In the genomic region with DNA sequence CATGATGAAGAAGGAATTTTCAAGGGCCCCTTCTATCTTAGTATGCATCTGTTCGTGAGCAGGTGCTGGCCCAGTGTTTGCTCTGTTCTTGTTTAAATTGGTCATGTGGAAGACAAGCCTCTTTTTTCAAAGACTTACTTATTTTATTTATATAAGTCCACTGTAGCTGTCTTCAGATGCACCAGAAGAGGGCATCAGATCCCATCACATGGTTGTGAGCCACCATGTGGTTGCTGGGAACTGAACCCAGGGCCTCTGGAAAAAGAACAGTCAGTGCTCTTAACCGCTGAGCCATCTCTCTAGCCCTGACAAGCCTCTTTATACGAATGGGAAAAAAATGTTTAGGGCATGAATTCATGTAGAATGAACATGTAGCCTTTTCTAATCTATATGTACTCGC, we compare ENCODE assay signal across 25 mouse cellular contexts. TPM values are rescaled to one million over a fixed set of nuclear protein-coding genes. Genes with fewer than 3 reads are reported as not detected.
DNase-seq lines count a peak whose midpoint lies in the region; ATAC-seq and TF ChIP-seq lines count a peak whose summit lies in the region.
"Had no signal": no experiment of that assay in that cellular context is flagged by ENCODE, and none has a peak within 500 bp of the region (broad histone marks: within the 10 kb centered on the region; RNA-seq: fewer than 3 reads in every experiment).

No protein-coding gene starts in this region.

- DNase-seq in gastrocnemius, adult 2 months, result no peak
- DNase-seq in gastrocnemius, postnatal 4 days (ENCODE audit: low spot score in 2 of 2), result no peak
- DNase-seq in hindbrain, embryonic 10.5 days (ENCODE audit: low spot score), result no peak
- no peak for DNase-seq in lung, embryonic 14.5 days
- DNase-seq in lung, postnatal 25 days (ENCODE audit: low spot score), result no peak
- peak; percentile 32 for DNase-seq in MEL (ENCODE audit: low read depth, low spot score)
- DNase-seq in thymus, adult 18-20 months, result no peak
- DNase-seq: adrenal gland, adult 2 months; cerebellum, adult 8-10 months; forebrain, postnatal 0 days; kidney, adult 2 months; kidney, postnatal 14 days; layer of hippocampus, adult 9-11 months; lung, postnatal 4 days; right cerebral cortex, postnatal 14 days; spleen, adult 18-20 months; thymus, postnatal 4 days had no signal

- peaks cover 13% of the 10 kb centered on the region for H3K79me2 ChIP-seq in MEL (ENCODE audit: control insufficient read depth, insufficient read depth, low read length, poor library complexity)

- no peaks in the 10 kb centered on the region for H3K9me3 ChIP-seq in hindbrain, embryonic 15.5 days
- 0 out of 2 replicates have a peak, but pooled peaks cover 5% of the 10 kb centered on the region for H3K9me3 ChIP-seq in hindbrain, embryonic 10.5 days
- no peaks in the 10 kb centered on the region for H3K9me3 ChIP-seq in lung, embryonic 14.5 days (ENCODE audit: low read depth, low read length)
- H3K9me3 ChIP-seq in MEL (replicated peaks; ENCODE audit: insufficient read depth, low read length), result no peaks in the 10 kb centered on the region
- H3K9me3 ChIP-seq: limb, embryonic 13.5 days had no signal

- intact Hi-C loops in gastrocnemius, adult 2 months (cut with DNase I), result loop anchor here (2.0 to 5.0 kb wide), 2 partner anchors 25 to 43 kb away; no protein-coding TSS in a partner anchor

- no peaks in the 10 kb centered on the region for H3K36me3 ChIP-seq in hindbrain, embryonic 15.5 days
- H3K36me3 ChIP-seq in hindbrain, embryonic 10.5 days, result peaks cover 24% of the 10 kb centered on the region
- peaks cover 9% of the 10 kb centered on the region for H3K36me3 ChIP-seq in lung, embryonic 14.5 days (ENCODE audit: insufficient read depth)
- H3K36me3 ChIP-seq in MEL (ENCODE audit: control insufficient read depth in 1 of 2, insufficient read depth in 2 of 2, low read length in 2 of 2), result peaks cover 2 to 18% of the 10 kb centered on the region in 2 experiments; a peak in 3 of 4 replicates

- H3K27ac ChIP-seq in gastrocnemius, adult 2 months, result no peak overlapping the region
- H3K27ac ChIP-seq in hindbrain, embryonic 15.5 days (replicated peaks), result no peak overlapping the region
- no peak overlapping the region for H3K27ac ChIP-seq in hindbrain, embryonic 10.5 days
- H3K27ac ChIP-seq in lung, embryonic 14.5 days (ENCODE audit: low read depth), result no peak overlapping the region
- no peak overlapping the region for H3K27ac ChIP-seq in MEL (ENCODE audit: control insufficient read depth, low read depth, low read length)
- H3K27ac ChIP-seq: forebrain, embryonic 10.5 days; limb, embryonic 13.5 days; liver, embryonic 14.5 days had no signal

- ATAC-seq in hindbrain, embryonic 15.5 days (ENCODE audit: low FRiP score, low read depth), result no peak
- ATAC-seq in lung, embryonic 14.5 days (ENCODE audit: insufficient read depth), result no peak
- ATAC-seq: forebrain, postnatal 0 days had no signal

- no peaks in the 10 kb centered on the region for H3K27me3 ChIP-seq in hindbrain, embryonic 15.5 days
- no peaks in the 10 kb centered on the region for H3K27me3 ChIP-seq in hindbrain, embryonic 10.5 days (ENCODE audit: insufficient read depth, poor library complexity, severe bottlenecking)
- no peaks in the 10 kb centered on the region for H3K27me3 ChIP-seq in lung, embryonic 14.5 days (ENCODE audit: insufficient read depth, low read length)
- H3K27me3 ChIP-seq in MEL (ENCODE audit: control insufficient read depth in 1 of 2, insufficient read depth in 2 of 2, low read length in 2 of 2), result no peaks in the 10 kb centered on the region
- H3K27me3 ChIP-seq: limb, embryonic 13.5 days had no signal

- peak overlapping the region; percentile 74; the same call in 1 of the 2 replicates for H3K4me3 ChIP-seq in gastrocnemius, adult 2 months
- H3K4me3 ChIP-seq in hindbrain, embryonic 15.5 days, result no peak overlapping the region
- no peak overlapping the region for H3K4me3 ChIP-seq in hindbrain, embryonic 10.5 days
- H3K4me3 ChIP-seq in lung, embryonic 14.5 days (ENCODE audit: low read depth, low read length), result peak overlapping the region; percentile 64; the same call in 1 of the 2 replicates
- H3K4me3 ChIP-seq in MEL (ENCODE audit: control insufficient read depth in 1 of 2, insufficient read depth in 1 of 2, low read depth in 2 of 2, low read length in 2 of 2), result peak overlapping the region; percentile 74 to 79; a peak in 2 of 4 replicates

- 0 out of 2 replicates have a peak overlapping the region, but pooled peaks have one; percentile 62 for H3K4me2 ChIP-seq in hindbrain, embryonic 15.5 days
- H3K4me2 ChIP-seq in lung, embryonic 14.5 days, result peak overlapping the region; percentile 56; the same call in 1 of the 2 replicates

- WGBS in hindbrain, embryonic 15.5 days, result 98% methylated on average over 4 of the region's 4 CpGs
- 96% methylated on average over 4 of the region's 4 CpGs for WGBS in hindbrain, embryonic 10.5 days
- 88% methylated on average over 4 of the region's 4 CpGs for WGBS in lung, embryonic 14.5 days

- no peak overlapping the region for H3K9ac ChIP-seq in hindbrain, embryonic 15.5 days
- H3K9ac ChIP-seq in lung, embryonic 14.5 days, result no peak overlapping the region
- no peak overlapping the region; the same call in 1 of the 2 replicates for H3K9ac ChIP-seq in MEL (ENCODE audit: control insufficient read depth, low read depth, low read length, poor library complexity, severe bottlenecking)
- H3K9ac ChIP-seq: forebrain, postnatal 0 days; limb, embryonic 13.5 days; liver, embryonic 14.5 days had no signal

- no peak for TF ChIP-seq EP300 in MEL (IDR thresholded peaks at IDR 0.05; ENCODE audit: low read depth in 1 of 2, low read length in 2 of 2)

- peaks cover 9% of the 10 kb centered on the region for H3K4me1 ChIP-seq in hindbrain, embryonic 15.5 days (replicated peaks)
- H3K4me1 ChIP-seq in hindbrain, embryonic 10.5 days (replicated peaks), result peaks cover 23% of the 10 kb centered on the region
- H3K4me1 ChIP-seq in lung, embryonic 14.5 days (ENCODE audit: insufficient read depth), result peaks cover 8% of the 10 kb centered on the region
- peaks cover 10 to 14% of the 10 kb centered on the region in 2 experiments for H3K4me1 ChIP-seq in MEL (ENCODE audit: control insufficient read depth in 1 of 2, insufficient read depth in 2 of 2, low read length in 2 of 2)

- TF ChIP-seq CTCF in gastrocnemius, adult 2 months (IDR thresholded peaks at IDR 0.05), result peak; percentile 12; the same call in 1 of the 2 replicates
- no peak for TF ChIP-seq CTCF in lung, embryonic 14.5 days (IDR thresholded peaks at IDR 0.05; ENCODE audit: low read depth)
- peak in 2 of 3 experiments; percentile 23 to 50; a peak in 2 of 6 replicates for TF ChIP-seq CTCF in MEL (IDR thresholded peaks at IDR 0.05 in 2 of 3, conservative IDR thresholded peaks at IDR 0.05 in 1 of 3; ENCODE audit: control insufficient read depth in 1 of 3, insufficient read depth in 1 of 3, low read depth in 2 of 3, low read length in 3 of 3, poor library complexity in 1 of 3, severe bottlenecking in 1 of 3)

- no peak for TF ChIP-seq POLR2A in MEL (IDR thresholded peaks at IDR 0.05; ENCODE audit: control insufficient read depth in 1 of 2, insufficient read depth in 1 of 2, low read depth in 1 of 2, low read length in 2 of 2, poor library complexity in 1 of 2)

- TF ChIP-seq RAD21 in MEL (IDR thresholded peaks at IDR 0.05; ENCODE audit: low read depth, low read length), result peak; percentile 50

RNA-seq across cellular contexts. Expression of a gene that starts 1.7 kb away (rescaled TPM):
- 10 to 100 TPM; 11.7 to 22.1 TPM for total RNA-seq in gastrocnemius, adult 2 months (2021)
- 10 to 100 TPM; 20.4 to 24.4 TPM for total RNA-seq in gastrocnemius, postnatal 4 days (2021)
- polyA plus RNA-seq in hindbrain, embryonic 15.5 days (2015; fragmentation: Nextera tagmentation; extraction: Ambion mirVana), result 16.0 and 16.9 TPM in 2 replicates
- 15.5 and 20.0 TPM in 2 replicates for polyA plus RNA-seq in hindbrain, embryonic 10.5 days (2016; fragmentation: Nextera tagmentation; extraction: Ambion mirVana)
- 30.3 and 31.3 TPM in 2 replicates for polyA plus RNA-seq in lung, embryonic 14.5 days (2014; fragmentation: Nextera tagmentation; extraction: Ambion mirVana)
- total RNA-seq in MEL (2012; rRNA removed), result 9.8 and 14.6 TPM in 2 replicates
- 10 to 100 TPM in 1 of 2 experiments, not detected in 1; 13.0 TPM for polyA plus RNA-seq in MEL (2012; ENCODE audit: insufficient read depth in 1 of 2, insufficient read length in 2 of 2, low read depth in 1 of 2, low replicate concordance in 2 of 2, missing spikeins in 1 of 2)

RNA-seq across cellular contexts. Expression of a gene that starts 4.7 kb away (rescaled TPM):
- total RNA-seq in gastrocnemius, adult 2 months (2021), result not detected
- total RNA-seq in gastrocnemius, postnatal 4 days (2021), result not detected
- not detected in 2 replicates for polyA plus RNA-seq in hindbrain, embryonic 15.5 days (2015; fragmentation: Nextera tagmentation; extraction: Ambion mirVana)
- polyA plus RNA-seq in hindbrain, embryonic 10.5 days (2016; fragmentation: Nextera tagmentation; extraction: Ambion mirVana), result not detected in 2 replicates
- not detected in 2 replicates for polyA plus RNA-seq in lung, embryonic 14.5 days (2014; fragmentation: Nextera tagmentation; extraction: Ambion mirVana)
- not detected in 2 replicates for total RNA-seq in MEL (2012; rRNA removed)
- polyA plus RNA-seq in MEL (2012; ENCODE audit: insufficient read depth in 1 of 2, insufficient read length in 2 of 2, low read depth in 1 of 2, low replicate concordance in 2 of 2, missing spikeins in 1 of 2), result under 1 TPM in 1 of 2 experiments, not detected in 1; 0.03 TPM
- total RNA-seq: adrenal gland, adult 2 months; gastrocnemius, adult 18-20 months; granulocyte monocyte progenitor cell, adult 5-6 weeks; hematopoietic stem cell, adult 5-6 weeks had no signal
- polyA plus RNA-seq: adrenal gland, adult 2 months; forebrain, embryonic 10.5 days; kidney, adult 2 months; limb, embryonic 13.5 days; liver, embryonic 14.5 days; neural tube, embryonic 14.5 days had no signal

RNA-seq across cellular contexts. Expression of a gene that starts 19.9 kb away (rescaled TPM):
- total RNA-seq in gastrocnemius, adult 2 months (2021), result 1 to 10 TPM; 2.2 to 3.9 TPM
- total RNA-seq in gastrocnemius, postnatal 4 days (2021), result 10 to 100 TPM; 18.4 to 21.5 TPM
- 91.0 and 98.0 TPM in 2 replicates for polyA plus RNA-seq in hindbrain, embryonic 15.5 days (2015; fragmentation: Nextera tagmentation; extraction: Ambion mirVana)
- polyA plus RNA-seq in hindbrain, embryonic 10.5 days (2016; fragmentation: Nextera tagmentation; extraction: Ambion mirVana), result 39.8 and 45.3 TPM in 2 replicates
- polyA plus RNA-seq in lung, embryonic 14.5 days (2014; fragmentation: Nextera tagmentation; extraction: Ambion mirVana), result 92.9 and 98.2 TPM in 2 replicates
- 1.5 and 1.9 TPM in 2 replicates for total RNA-seq in MEL (2012; rRNA removed)
- 10 to 100 TPM in 1 of 2 experiments, not detected in 1; 12.7 TPM for polyA plus RNA-seq in MEL (2012; ENCODE audit: insufficient read depth in 1 of 2, insufficient read length in 2 of 2, low read depth in 1 of 2, low replicate concordance in 2 of 2, missing spikeins in 1 of 2)

RNA-seq across cellular contexts. Expression of a gene that starts 39.0 kb away (rescaled TPM):
- 1 to 10 TPM; 3.3 to 4.2 TPM for total RNA-seq in gastrocnemius, adult 2 months (2021)
- total RNA-seq in gastrocnemius, postnatal 4 days (2021), result 1 to 10 TPM; 5.6 to 6.2 TPM
- polyA plus RNA-seq in hindbrain, embryonic 15.5 days (2015; fragmentation: Nextera tagmentation; extraction: Ambion mirVana), result 11.5 and 11.9 TPM in 2 replicates
- 16.8 and 17.6 TPM in 2 replicates for polyA plus RNA-seq in hindbrain, embryonic 10.5 days (2016; fragmentation: Nextera tagmentation; extraction: Ambion mirVana)
- polyA plus RNA-seq in lung, embryonic 14.5 days (2014; fragmentation: Nextera tagmentation; extraction: Ambion mirVana), result 18.6 and 20.1 TPM in 2 replicates
- total RNA-seq in MEL (2012; rRNA removed), result 43.4 and 46.6 TPM in 2 replicates
- 10 to 100 TPM in 1 of 2 experiments, not detected in 1; 47.1 TPM for polyA plus RNA-seq in MEL (2012; ENCODE audit: insufficient read depth in 1 of 2, insufficient read length in 2 of 2, low read depth in 1 of 2, low replicate concordance in 2 of 2, missing spikeins in 1 of 2)

RNA-seq across cellular contexts. Expression of a gene that starts 48.8 kb away (rescaled TPM):
- total RNA-seq in gastrocnemius, adult 2 months (2021), result under 1 TPM; 0.05 to 0.08 TPM
- under 1 TPM; 0.32 to 0.93 TPM for total RNA-seq in gastrocnemius, postnatal 4 days (2021)
- 0.32 and 0.58 TPM in 2 replicates for polyA plus RNA-seq in hindbrain, embryonic 15.5 days (2015; fragmentation: Nextera tagmentation; extraction: Ambion mirVana)
- 0.08 and 0.14 TPM in 2 replicates for polyA plus RNA-seq in hindbrain, embryonic 10.5 days (2016; fragmentation: Nextera tagmentation; extraction: Ambion mirVana)
- polyA plus RNA-seq in lung, embryonic 14.5 days (2014; fragmentation: Nextera tagmentation; extraction: Ambion mirVana), result 0.11 and 0.42 TPM in 2 replicates
- total RNA-seq in MEL (2012; rRNA removed), result 0.08 TPM in 1 of 2 replicates, not detected in the other
- under 1 TPM in 1 of 2 experiments, not detected in 1; 0.08 TPM for polyA plus RNA-seq in MEL (2012; ENCODE audit: insufficient read depth in 1 of 2, insufficient read length in 2 of 2, low read depth in 1 of 2, low replicate concordance in 2 of 2, missing spikeins in 1 of 2)

Comparison
In these comparisons a context has a peak if more than half of its experiments do, and no peak if none do; other contexts are left out.
1. H3K4me3 ChIP-seq: peak in gastrocnemius, adult 2 months (single experiment), lung, embryonic 14.5 days (single experiment) and MEL (2 of 2); none in hindbrain, embryonic 15.5 days (single experiment) and hindbrain, embryonic 10.5 days (single experiment).